Mouse (Mus musculus) layer of hippocampus, postnatal 10 days (tissue): ENCODE results near the gene Gpx1. TPM values are rescaled to one million over a fixed set of nuclear protein-coding genes. Genes with fewer than 3 reads are reported as not detected.
A peak's percentile ranks its signal among the peaks of the same experiment; 100 is the strongest.

ENCODE experiments used
- DNase-seq, 2 experiments: peaks; one replicate each; pipeline ENCODE4 v3.0.0; 2021; ENCODE audit warnings: low spot score in 2 of 2
- total RNA-seq, 2 experiments: library from RNA; stranded (reverse); gene quantifications; 2 replicates each; pipeline ENCODE4 v1.2.3; 2021

Gpx1 gene
- total RNA-seq, 2 experiments from 2014 or later: 63.6 to 67.8 TPM

DNA sequence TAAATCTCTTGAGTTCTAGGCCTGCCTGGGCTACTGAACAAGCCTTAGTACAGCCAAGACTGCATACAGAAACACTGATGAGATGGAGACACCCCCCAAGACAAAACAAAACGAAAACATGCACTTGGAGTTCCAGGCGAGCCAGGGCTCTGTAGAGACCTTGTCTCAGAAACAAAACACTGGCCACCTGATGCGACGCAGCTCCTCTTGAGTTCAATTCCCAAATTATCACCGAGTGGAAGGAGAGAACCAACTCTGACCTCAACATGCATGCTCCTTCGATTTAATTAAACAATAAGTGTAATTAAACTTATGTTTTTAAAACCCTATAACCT lies 185 bp upstream of the Gpx1 start:
- DNase-seq: no peak

DNA sequence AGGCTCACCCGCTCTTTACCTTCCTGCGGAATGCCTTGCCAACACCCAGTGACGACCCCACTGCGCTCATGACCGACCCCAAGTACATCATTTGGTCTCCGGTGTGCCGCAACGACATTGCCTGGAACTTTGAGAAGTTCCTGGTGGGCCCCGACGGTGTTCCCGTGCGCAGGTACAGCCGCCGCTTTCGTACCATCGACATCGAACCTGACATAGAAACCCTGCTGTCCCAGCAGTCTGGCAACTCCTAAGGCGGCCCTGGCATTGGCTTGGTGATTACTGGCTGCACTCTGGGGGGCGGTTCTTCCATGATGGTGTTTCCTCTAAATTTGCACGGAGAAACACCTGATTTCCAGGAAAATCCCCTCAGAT lies 1.2 kb downstream of the Gpx1 start:
- peak in 1 of 2 experiments; percentile 12 for DNase-seq

DNA sequence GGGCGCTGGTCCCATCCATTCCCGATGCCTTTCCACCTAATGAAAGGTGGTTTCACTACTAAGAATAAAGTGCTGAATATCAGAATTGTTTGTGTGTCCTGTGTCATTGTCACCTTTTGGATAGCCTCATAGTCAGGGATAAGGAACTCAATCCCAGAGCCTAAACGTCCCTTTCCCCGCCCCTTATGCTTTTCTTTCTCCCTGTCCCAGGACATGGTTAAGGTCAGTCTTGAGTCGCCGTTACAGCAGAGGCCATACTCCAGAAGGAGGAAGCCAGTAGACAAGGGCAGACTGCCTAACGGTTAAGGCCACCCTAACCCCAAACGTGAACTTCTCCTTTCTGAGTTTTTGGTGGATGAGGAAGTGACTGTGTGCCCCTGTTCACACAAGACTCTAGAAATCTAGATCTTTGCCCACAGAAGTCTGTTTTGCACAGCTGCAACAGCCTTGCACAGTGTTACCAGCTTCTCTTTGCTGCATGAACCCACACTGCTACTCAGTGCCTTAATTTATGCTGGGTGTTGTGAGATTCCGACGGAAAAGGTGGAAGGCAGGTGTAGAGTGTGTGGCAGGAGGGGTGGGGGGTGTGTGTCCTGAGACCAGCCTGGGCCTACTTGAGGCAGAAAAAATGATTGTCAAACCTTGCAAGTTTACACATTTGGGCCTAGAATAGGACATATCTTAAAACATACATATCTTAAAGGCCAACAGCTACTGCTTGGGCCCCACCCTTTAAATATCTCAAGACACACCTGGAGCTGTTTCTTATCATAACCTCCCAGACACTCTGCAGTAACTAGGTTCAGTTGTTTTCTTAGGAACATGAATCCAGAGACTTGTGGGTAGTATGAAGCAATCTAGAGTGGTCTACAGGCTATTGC lies 1.8 kb downstream of the Gpx1 start:
- DNase-seq: no peak

DNA sequence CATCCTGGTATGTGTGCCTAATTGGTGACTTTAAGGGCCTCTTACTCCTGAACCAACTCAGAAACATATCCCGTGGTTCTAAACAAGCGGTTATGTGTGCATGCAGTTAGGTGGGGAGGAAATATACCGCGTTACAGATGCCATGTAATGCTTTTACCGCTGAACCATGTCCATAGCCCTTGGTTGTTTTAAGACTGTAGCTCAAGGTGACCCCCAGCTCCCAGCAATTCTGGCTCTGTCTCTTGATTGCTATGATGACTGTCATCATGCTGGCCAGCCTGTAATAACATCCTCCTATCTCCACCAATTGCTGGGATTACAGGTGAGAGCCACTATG lies 2.4 kb downstream of the Gpx1 start:
- no peak for DNase-seq

DNA sequence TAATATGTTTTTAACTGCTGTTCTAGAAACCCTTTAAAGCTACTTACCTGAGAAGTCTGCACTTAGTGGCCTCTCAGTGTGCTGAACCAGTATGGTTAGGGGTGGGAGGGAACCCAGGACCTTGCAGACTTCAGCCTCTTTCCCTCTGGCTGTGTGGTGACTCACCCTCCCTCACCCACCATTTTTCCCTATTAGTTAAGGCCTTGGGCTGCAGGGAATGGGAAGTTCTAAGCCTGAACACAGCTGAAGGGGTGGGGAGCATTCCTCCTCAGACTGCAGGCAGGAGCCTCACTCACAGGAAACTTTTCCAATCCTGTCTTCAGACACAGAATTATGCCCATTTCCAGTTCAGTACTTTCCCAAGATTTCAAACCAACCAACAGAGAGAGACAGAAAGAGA lies 3.1 kb downstream of the Gpx1 start:
- DNase-seq: no peak

DNA sequence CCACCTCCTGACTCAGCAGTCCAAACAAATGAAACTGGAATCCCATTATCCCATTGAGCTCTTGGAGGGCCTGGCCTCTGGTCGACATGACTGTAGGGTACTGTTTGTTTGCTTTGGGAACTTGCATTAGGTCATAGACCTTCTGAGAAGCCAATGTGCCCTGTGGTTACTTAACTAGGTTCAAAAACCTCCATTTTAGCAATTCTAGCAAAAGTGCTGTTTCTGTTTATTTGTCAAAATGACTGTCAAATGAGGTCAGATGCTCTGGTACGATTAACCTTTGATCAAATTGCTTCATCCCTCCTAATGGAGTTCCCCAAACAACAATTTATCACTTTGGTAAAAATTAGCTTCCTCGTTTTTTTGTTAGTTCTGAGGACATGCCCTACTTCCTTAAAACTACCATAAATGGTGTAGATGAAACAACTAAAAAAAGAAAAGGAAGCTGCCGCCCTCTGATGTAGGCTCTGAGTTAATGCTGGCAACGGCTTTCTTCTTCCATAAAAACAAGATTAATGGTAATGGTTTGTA lies 3.7 kb downstream of the Gpx1 start:
- DNase-seq: no peak

DNA sequence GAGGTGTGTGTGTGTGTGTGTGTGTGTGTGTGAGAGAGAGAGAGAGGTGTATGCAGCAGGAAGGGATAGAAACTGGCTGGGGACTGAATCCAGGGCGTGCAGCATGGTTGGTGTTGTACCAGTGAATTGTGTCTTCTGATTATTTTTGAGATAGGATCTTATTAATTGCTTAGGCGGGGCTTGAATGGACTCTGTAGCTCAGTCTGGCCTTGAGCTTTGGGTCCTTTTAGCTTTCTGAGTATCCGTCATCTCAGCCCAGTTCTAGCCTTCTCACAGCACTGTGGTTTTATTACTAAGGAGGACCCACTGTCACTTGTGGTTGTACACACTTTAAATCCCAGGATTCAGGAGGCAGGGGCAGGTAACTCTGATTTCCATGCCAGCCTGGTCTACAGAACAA lies 4.6 kb downstream of the Gpx1 start:
- DNase-seq: no peak

DNA sequence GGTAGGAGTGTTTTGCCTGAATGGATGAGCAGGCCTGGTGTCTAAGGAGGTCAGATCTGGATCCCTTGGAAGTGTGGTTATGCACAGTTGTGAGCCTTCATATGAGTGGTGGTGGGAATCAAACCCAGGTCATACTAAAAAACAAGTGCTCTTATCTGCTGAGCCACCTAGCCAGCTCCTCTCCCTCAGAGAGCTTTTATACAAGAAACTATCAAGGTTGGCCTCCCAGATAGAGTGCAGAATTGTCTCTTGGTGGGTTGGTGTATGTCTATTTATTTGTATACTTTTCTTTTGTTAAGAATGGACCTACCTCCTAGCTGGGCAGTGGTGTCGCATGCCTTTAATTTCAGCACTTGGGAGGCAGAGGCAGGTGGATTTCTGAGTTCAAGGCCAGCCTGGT lies 5.1 kb downstream of the Gpx1 start:
- DNase-seq: no peak

DNA sequence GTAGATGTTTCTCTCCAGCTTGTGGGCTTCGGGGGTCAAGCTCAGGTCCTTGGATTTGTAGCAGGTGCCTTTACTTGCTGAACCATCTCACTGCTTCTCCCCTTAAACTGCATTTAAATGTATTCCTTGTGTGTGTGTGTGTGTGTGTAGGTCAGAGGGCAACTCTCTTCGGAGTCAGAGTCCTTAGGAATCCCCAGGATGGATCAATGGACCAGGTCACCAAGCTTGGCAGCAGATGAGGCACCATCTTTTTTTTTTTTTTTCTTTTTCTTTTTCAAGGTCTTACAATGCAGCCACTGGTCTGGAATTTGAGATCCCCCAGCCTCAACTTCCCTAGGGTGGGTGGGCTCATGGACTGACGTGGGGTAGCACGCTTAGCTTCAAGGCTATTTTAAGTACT lies 5.8 kb downstream of the Gpx1 start:
- DNase-seq: no peak

DNA sequence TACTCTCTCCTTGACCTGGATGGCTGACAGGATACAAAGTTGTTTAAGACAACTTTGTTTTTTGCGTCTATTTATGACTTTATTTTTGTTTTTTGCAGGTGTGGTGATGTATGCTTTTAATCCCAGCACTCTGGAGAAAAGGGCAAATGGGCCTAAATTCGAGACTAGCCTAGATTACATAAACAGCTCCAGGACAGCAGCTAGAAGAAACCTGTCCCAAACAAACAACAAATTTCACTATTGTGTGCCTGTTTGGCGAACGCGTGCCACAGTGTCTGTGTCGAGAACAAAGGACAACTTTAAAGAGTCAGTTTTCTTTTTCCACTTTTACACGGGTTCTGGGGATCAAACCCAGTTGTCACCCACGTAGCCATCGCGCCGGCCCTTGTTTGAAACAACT lies 8.3 kb downstream of the Gpx1 start:
- no peak for DNase-seq

DNA sequence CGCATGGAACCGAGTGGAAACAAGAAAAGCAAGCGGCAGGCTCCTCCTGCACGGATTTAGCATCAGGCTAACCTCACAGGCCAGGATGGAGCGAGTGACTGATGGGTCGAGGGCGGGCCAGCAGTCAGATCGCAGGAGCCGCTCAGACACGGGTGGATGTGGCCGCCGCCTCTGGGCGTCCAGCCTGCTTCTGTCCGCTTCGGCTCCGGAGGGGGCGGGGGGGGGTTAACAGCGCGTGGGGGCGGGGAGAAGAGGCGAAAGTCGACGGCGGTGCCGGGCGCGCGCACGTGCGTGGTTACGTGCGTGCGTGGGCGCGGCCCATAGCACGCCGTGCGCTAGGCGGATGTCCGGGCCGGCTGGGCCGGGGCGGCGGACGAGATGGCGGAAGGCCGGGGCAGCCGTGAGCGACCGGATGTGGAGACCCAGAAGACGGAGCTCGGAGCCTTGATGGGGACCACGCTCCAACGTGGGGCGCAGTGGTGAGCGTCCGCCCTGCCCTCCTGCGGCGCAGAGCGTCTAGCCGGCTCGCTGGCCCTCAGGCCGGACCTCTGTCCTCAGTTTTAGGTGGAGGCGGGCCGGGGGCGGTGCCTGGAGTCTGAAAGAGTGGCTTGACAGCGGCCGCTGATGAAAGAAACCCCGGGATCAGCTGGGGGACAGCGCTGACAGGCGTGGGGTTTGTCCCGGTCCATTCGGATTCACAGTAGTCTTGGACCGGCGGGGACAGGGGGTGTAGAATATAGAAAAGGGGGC lies 9.0 kb downstream of the Gpx1 start, which contains the start of gene Usp4:
Gene Usp4, plus strand, starts transcription at position 314 of the 750 bp plus-strand sequence.
- peak; percentile 78 to 88 for DNase-seq

DNA sequence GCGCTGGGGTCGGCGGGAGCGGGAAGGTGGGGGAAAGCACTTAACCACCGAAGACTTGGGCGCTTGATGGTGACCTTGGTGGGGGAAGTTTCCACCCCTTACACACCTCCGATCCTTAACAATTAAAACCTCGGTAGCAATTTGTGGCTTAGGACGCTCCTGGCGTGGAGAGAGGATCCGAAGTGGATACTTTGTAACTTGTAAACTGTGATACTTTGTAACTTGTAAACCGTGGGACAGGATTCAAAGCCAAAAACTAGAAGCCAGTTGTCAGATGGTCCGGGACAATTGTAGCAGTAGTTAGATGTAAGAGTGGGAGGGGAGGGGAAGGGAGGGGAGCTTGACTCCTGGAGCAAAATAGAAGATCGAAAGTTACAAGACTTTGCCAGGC lies 9.6 kb downstream of the Gpx1 start:
- no peak for DNase-seq

DNA sequence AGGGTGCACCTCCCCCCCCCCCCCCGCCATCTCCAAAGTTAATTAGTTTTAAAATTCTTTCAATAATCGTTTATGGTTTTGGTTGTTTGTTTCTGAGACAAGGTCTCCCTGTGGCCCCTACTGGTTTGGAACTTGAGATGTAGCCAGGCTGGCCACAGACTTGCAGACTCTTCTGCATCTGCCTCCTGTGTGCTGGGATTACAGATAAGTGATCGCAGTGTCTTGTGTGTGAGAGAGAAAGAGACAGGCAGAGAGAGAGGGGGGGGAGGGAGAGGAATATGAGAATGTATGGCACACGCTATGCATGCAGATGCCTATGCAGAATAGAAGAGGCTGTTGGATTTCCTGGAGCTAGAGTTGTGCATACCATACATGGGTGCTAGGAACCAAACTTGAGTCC lies 11.0 kb downstream of the Gpx1 start:
- no peak for DNase-seq

DNA sequence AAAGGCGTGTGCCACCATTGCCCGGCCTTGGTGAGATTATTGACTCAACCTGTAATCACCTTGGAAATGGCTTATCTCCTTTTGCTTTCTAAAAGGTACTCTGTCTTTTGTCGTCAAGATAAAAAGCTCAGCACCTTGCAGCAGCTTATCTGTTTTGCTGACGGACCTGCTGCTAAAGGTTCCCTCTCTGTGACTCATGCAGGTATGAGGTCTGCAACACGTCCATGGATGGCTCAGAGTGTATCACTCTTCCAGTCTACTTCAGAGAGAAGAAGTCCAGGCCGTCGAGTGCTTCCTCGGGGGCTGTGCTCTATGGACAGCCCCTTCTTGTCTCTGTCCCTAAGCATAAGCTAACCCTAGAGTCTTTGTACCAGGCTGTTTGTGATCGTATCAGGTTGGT lies 39.5 kb downstream of the Gpx1 start:
- DNase-seq: no peak

DNA sequence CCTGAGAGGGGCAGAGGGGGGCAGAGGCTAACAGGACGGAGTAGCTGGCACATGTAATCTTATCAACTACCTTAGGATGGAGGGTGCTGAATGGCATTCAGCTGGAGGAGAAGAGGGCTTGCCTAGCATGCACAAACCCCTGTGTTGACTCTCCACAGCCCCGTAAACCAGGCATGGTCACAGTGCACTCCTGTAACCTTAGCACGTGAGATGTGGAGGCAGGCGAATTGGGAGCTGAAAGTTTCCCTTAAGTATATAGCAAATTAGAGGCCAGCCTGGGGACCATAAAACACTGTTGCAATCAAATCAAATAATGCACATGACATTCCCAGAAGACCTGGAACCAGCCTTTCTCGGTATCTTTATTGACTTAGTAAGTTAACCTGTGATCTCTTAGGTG lies 40.0 kb downstream of the Gpx1 start:
- no peak for DNase-seq

DNA sequence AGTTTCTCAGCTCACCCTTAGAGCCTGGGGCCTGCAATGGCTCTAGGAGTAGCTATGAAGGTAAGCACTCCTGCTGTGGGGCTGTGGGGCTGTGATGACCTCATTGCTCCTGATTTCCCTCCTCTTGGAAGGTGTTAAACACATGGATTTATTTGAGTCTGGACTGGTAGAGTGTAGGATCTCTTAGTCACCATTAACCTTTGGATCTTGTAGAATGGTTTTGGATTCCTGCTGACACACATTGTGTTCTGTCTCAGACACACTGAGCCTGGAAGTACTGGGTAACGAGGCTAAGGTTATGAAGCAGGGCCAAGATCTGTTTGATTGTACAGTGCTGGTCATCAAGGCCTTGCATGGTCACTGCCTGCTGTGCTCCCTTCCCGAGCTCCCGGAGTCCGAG lies 40.6 kb downstream of the Gpx1 start:
- DNase-seq: no peak

DNA sequence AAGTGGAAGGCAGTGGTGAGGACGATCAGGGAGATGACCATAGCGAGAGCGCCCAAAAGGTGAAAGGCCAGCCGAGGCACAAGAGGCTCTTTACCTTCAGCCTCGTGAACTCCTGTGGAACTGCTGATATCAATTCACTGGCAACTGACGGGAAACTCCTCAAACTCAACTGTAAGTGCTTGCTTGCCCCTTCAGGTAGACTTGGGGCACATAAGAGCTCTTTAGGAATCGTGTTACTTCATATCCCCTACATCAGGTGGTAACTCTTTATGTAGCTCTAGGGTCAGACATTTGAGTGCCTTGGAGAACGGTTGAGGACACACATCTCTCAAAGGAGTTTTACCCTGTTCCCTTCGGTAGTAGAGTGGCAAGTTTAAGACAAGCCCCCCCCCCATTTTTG lies 42.7 kb downstream of the Gpx1 start:
- no peak for DNase-seq

DNA sequence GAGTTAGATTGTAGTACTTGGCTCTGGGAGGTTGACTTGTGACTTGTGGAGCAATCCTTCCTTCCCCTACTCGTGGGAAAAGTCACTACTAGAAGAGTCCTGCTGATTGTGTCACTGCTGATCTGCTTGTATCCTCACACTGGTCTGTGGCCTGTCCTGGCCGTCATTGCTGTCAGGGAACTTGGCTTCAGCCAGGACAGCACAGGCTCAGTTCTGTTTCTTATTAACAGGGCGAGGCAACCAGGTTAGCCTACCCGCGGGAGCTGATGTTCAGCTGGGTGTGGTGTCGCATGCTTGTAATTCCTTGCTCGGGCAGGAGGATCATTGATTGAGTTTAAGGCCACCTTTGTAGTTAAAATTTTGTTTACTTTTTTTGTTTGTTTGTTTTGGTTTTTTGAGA lies 46.3 kb downstream of the Gpx1 start:
- DNase-seq: no peak

DNA sequence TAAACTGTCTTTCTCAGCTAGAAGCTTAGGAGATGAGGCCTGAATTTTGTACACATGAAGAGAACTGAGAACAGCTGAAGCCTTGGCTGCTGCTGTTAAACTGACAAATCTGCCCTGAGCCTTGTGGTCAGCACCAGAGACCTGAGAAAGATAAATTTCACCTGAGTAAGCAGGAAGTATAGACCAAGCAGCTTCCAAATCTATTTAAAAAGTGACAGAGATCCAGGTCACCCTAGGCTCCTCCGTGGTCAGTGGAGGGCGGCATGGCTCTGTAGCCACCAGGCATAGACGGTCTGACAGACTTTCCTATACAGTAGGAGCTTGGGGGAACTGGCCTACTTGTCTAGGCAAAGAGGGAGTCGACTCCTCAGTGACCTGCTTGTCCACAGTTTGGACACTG lies 48.1 kb downstream of the Gpx1 start:
- no peak for DNase-seq

DNA sequence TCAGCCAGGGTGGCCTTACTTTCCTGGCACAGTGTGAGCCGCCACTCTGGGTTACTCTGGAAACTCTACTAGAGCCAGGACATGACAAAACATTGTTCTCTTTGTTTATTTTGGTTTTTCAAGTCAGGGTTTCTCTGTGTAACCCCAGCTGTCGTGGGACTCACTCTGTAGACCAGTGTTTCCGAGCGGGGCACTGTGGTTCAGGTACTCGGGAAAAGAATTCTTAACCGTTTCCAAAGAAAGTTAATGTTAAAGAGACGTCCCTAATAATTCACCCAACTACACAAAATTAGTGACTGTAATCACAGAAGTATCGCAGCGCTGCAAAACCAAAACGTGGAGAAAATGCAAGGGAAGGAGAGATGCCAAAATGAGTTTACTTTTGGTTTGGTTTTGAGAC lies 49.9 kb downstream of the Gpx1 start:
- no peak for DNase-seq

DNA sequence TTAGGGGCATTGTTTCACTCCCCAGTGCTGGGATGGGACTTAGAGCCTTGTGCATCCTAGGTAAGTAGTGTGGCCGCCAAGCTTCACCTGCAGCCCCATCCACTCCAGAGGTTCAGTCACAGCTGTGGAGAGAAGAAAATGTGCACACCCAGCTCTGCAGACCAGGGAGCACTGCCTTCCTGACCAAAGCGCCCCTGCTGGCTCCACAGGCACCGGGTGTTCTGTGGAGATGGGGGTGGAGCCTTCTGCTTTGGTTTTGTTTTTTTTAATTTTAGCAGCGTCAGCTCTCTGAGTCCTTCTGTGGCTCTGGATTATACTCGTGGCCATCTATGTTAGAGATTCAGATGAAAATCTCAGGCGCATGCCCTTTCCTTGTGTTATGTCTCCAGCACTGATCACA lies 50.5 kb downstream of the Gpx1 start:
- DNase-seq: no peak
